Mouse (Mus musculus): ENCODE measurements around the gene Hist1h2bf.

DNA sequence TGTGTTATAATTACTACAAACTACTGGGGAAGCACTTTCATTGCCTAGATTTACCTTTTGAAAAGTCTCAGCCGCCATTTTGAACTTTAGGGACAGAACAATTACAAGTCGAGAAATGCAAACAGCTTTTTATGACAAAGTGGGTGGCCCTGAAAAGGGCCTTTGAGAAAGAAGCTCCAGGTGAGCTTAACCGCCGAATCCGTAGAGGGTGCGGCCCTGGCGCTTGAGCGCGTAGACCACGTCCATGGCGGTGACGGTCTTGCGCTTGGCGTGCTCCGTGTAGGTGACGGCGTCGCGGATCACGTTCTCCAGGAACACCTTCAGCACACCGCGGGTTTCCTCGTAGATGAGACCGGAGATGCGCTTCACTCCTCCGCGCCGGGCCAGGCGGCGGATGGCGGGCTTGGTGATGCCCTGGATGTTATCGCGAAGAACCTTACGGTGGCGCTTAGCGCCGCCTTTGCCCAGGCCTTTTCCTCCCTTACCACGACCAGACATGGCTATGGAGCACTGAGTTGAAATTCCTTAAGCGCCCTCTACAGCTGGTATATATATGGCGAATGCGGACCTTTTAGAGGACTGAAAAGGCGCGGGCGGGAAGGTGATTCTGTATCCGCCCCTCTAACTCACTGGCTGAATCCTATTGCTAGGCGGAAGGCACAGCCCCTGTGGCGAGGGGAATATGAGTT, 22.7 kb downstream of the Hist1h2bf start, which contains the start of gene Hist1h4f:
- TF ChIP-seq EP300 (IDR thresholded peaks at IDR 0.05; ENCODE audit: low read depth) (peak; percentile 93), CTCF (IDR thresholded peaks at IDR 0.05; ENCODE audit: low read depth) (peak; percentile 54)

All from liver, embryonic 14.5 days (tissue).